Mouse (Mus musculus): ENCODE data around the gene Klhl21. TPM values are rescaled to one million over a fixed set of nuclear protein-coding genes. Genes with fewer than 3 reads are reported as not detected.
A peak's percentile ranks its signal among the peaks of the same experiment; 100 is the strongest.

Klhl21 gene
- total and polyA plus RNA-seq, 2 experiments from 2014 or later = 4.1 to 13.2 TPM

GRCm38 (mm10) chr4:152038225-152038984, 29.8 kb downstream of the Klhl21 start, which contains the start of gene Tas1r1:
Gene Tas1r1, minus strand, starts transcription at chr4:152038568.
- H3K9ac ChIP-seq (replicated peaks; ENCODE audit: low read length, poor library complexity, severe bottlenecking) = peak within 1 kb of the TSS; percentile 84
- TF ChIP-seq CTCF (IDR thresholded peaks at IDR 0.05) = no peak
- H3K4me3 ChIP-seq (ENCODE audit: low read depth, low read length) = peak within 1 kb of the TSS; percentile 85
- ATAC-seq (ENCODE audit: low FRiP score) (no peak), DNase-seq (ENCODE audit: low spot score) (no peak)
- 49% methylated on average over 10 of the region's 10 CpGs for WGBS
- no peaks in the 10 kb centered on the region for H3K9me3 ChIP-seq (ENCODE audit: low read length)
- H3K36me3 ChIP-seq (ENCODE audit: insufficient read depth, low read length) = peaks cover 15% of the 10 kb centered on the region; the same call in 1 of the 2 replicates
- no peaks in the 10 kb centered on the region for H3K27me3 ChIP-seq (ENCODE audit: insufficient read depth, low read length)
- peaks cover 10% of the 10 kb centered on the region for H3K4me1 ChIP-seq (ENCODE audit: insufficient read depth, low read length)
- H3K4me2 ChIP-seq (ENCODE audit: low read depth, low read length, poor library complexity, severe bottlenecking) = peak within 1 kb of the TSS; percentile 74
- H3K27ac ChIP-seq (ENCODE audit: low read depth, low read length) = peak within 1 kb of the TSS; percentile 43

- TF ChIP-seq CTCF (IDR thresholded peaks at IDR 0.05) = peak; percentile 94
- Histone ChIP-seq H3K4me3 (ENCODE audit: low read depth, low read length) (peak within 1 kb of the TSS; percentile 85), H3K27ac (ENCODE audit: low read depth, low read length) (peak within 1 kb of the TSS; percentile 43), H3K9me3 (ENCODE audit: low read length) (no peaks in the 10 kb centered on the region), H3K36me3 (ENCODE audit: insufficient read depth, low read length) (peaks cover 21% of the 10 kb centered on the region), H3K4me1 (ENCODE audit: insufficient read depth, low read length) (peaks cover 10% of the 10 kb centered on the region), H3K9ac (replicated peaks; ENCODE audit: low read length, poor library complexity, severe bottlenecking) (peak within 1 kb of the TSS; percentile 84), H3K4me2 (ENCODE audit: low read depth, low read length, poor library complexity, severe bottlenecking) (peak within 1 kb of the TSS; percentile 74), H3K27me3 (ENCODE audit: insufficient read depth, low read length) (no peaks in the 10 kb centered on the region)
- under 1% methylated on average over 65 of the region's 86 CpGs for WGBS
- DNase-seq (ENCODE audit: low spot score) (peak; percentile 87), ATAC-seq (ENCODE audit: low FRiP score) (peak; percentile 90)
Measured at GRCm38 (mm10) chr4:152038985-152039830, 30.6 kb downstream of the Klhl21 start, which contains the start of gene Nol9. Gene Nol9, plus strand, starts transcription at chr4:152039321.

- Histone ChIP-seq H3K4me1 (ENCODE audit: insufficient read depth, low read length) (peaks cover 10% of the 10 kb centered on the region), H3K4me2 (ENCODE audit: low read depth, low read length, poor library complexity, severe bottlenecking) (peak overlapping the region; percentile 74), H3K9me3 (ENCODE audit: low read length) (no peaks in the 10 kb centered on the region), H3K36me3 (ENCODE audit: insufficient read depth, low read length) (peaks cover 27% of the 10 kb centered on the region), H3K27me3 (ENCODE audit: insufficient read depth, low read length) (no peaks in the 10 kb centered on the region), H3K9ac (replicated peaks; ENCODE audit: low read length, poor library complexity, severe bottlenecking) (peak overlapping the region; percentile 84), H3K4me3 (ENCODE audit: low read depth, low read length) (peak overlapping the region; percentile 85), H3K27ac (ENCODE audit: low read depth, low read length) (no peak overlapping the region)
- DNase-seq (ENCODE audit: low spot score) = no peak
- ATAC-seq (ENCODE audit: low FRiP score) = no peak
- 4% methylated on average over 25 of the region's 25 CpGs for WGBS
- no peak for TF ChIP-seq CTCF (IDR thresholded peaks at IDR 0.05)
Measured at GRCm38 (mm10) chr4:152039831-152040310, 31.3 kb downstream of the Klhl21 start.

GRCm38 (mm10) chr4:152041924-152042641, 33.5 kb downstream of the Klhl21 start:
- 97% methylated on average over 22 of the region's 22 CpGs for WGBS
- Histone ChIP-seq H3K27ac (ENCODE audit: low read depth, low read length) (no peak overlapping the region), H3K9ac (replicated peaks; ENCODE audit: low read length, poor library complexity, severe bottlenecking) (no peak overlapping the region), H3K4me2 (ENCODE audit: low read depth, low read length, poor library complexity, severe bottlenecking) (no peak overlapping the region), H3K4me3 (ENCODE audit: low read depth, low read length) (no peak overlapping the region), H3K4me1 (ENCODE audit: insufficient read depth, low read length) (peaks cover 10% of the 10 kb centered on the region), H3K36me3 (ENCODE audit: insufficient read depth, low read length) (peaks cover 40% of the 10 kb centered on the region), H3K9me3 (ENCODE audit: low read length) (no peaks in the 10 kb centered on the region), H3K27me3 (ENCODE audit: insufficient read depth, low read length) (no peaks in the 10 kb centered on the region)
- ATAC-seq (ENCODE audit: low FRiP score) = no peak
- TF ChIP-seq CTCF (IDR thresholded peaks at IDR 0.05) = no peak
- DNase-seq (ENCODE audit: low spot score) = no peak

- TF ChIP-seq CTCF (IDR thresholded peaks at IDR 0.05) = no peak
- Histone ChIP-seq H3K9me3 (ENCODE audit: low read length) (no peaks in the 10 kb centered on the region), H3K4me3 (ENCODE audit: low read depth, low read length) (no peak overlapping the region), H3K4me2 (ENCODE audit: low read depth, low read length, poor library complexity, severe bottlenecking) (no peak overlapping the region), H3K27me3 (ENCODE audit: insufficient read depth, low read length) (no peaks in the 10 kb centered on the region), H3K9ac (replicated peaks; ENCODE audit: low read length, poor library complexity, severe bottlenecking) (no peak overlapping the region), H3K4me1 (ENCODE audit: insufficient read depth, low read length) (peaks cover 10% of the 10 kb centered on the region), H3K27ac (ENCODE audit: low read depth, low read length) (no peak overlapping the region), H3K36me3 (ENCODE audit: insufficient read depth, low read length) (peaks cover 47% of the 10 kb centered on the region)
- ATAC-seq (ENCODE audit: low FRiP score) (no peak), DNase-seq (ENCODE audit: low spot score) (no peak)
- whole genome bisulfite sequencing = 86% methylated on average over 3 of the region's 3 CpGs
Measured at GRCm38 (mm10) chr4:152043171-152043570, 34.6 kb downstream of the Klhl21 start.

All from midbrain, postnatal 0 days (tissue).